Mouse (Mus musculus) heart, postnatal 4 days (tissue): ENCODE measurements around the gene Astn2. TPM values are rescaled to one million over a fixed set of nuclear protein-coding genes. Genes with fewer than 3 reads are reported as not detected.
"Not testable (repeated sequence)": the region's sequence is repeated elsewhere in the genome, so short reads cannot be mapped to it uniquely, and the experiment has no call there.

Experiments used
- DNase-seq: peaks from one replicate; pipeline ENCODE4 v3.0.0; 2021
- total RNA-seq, 2 experiments: library from RNA; stranded (reverse); gene quantifications; 2 replicates each; pipeline ENCODE4 v1.2.3; 2021

The Astn2 gene
- total RNA-seq, 2 experiments from 2014 or later: 2.7 to 3.5 TPM

- no peak for DNase-seq
Observed at GRCm38 (mm10) chr4:65744788-65745187, 659.6 kb downstream of the Astn2 start.

- DNase-seq: no peak
Observed at GRCm38 (mm10) chr4:65744088-65744610, 660.3 kb downstream of the Astn2 start.

GRCm38 (mm10) chr4:65743160-65743691 lies 661.2 kb downstream of the Astn2 start:
- no peak for DNase-seq

GRCm38 (mm10) chr4:65724414-65724813 lies 680.0 kb downstream of the Astn2 start:
- DNase-seq: no peak

- no peak for DNase-seq
Observed at GRCm38 (mm10) chr4:65719610-65720009, 684.8 kb downstream of the Astn2 start.

- no peak for DNase-seq
Observed at GRCm38 (mm10) chr4:65717899-65718298, 686.5 kb downstream of the Astn2 start.

- DNase-seq: no peak
Observed at GRCm38 (mm10) chr4:65716086-65716485, 688.3 kb downstream of the Astn2 start.

- no peak for DNase-seq
Observed at GRCm38 (mm10) chr4:65711678-65712077, 692.7 kb downstream of the Astn2 start.

- DNase-seq: no peak
Observed at GRCm38 (mm10) chr4:65710623-65711022, 693.8 kb downstream of the Astn2 start.

GRCm38 (mm10) chr4:65701848-65702247 lies 702.6 kb downstream of the Astn2 start:
- DNase-seq: no peak

- DNase-seq: no peak
Observed at GRCm38 (mm10) chr4:65699743-65700361, 704.6 kb downstream of the Astn2 start.

- DNase-seq: no peak
Observed at GRCm38 (mm10) chr4:65695241-65695640, 709.2 kb downstream of the Astn2 start.

GRCm38 (mm10) chr4:65694011-65694410 lies 710.4 kb downstream of the Astn2 start:
- no peak for DNase-seq

- DNase-seq: no peak
Observed at GRCm38 (mm10) chr4:65687006-65687723, 717.2 kb downstream of the Astn2 start.

GRCm38 (mm10) chr4:65686258-65687005 lies 718.0 kb downstream of the Astn2 start:
- DNase-seq: no peak

- DNase-seq: no peak
Observed at GRCm38 (mm10) chr4:65684401-65684800, 720.0 kb downstream of the Astn2 start.

- not testable (repeated sequence) for DNase-seq
Observed at GRCm38 (mm10) chr4:65679786-65680185, 724.6 kb downstream of the Astn2 start.

GRCm38 (mm10) chr4:65678929-65679328 lies 725.5 kb downstream of the Astn2 start:
- no peak for DNase-seq

GRCm38 (mm10) chr4:65678495-65678894 lies 725.9 kb downstream of the Astn2 start:
- no peak for DNase-seq

- no peak for DNase-seq
Observed at GRCm38 (mm10) chr4:65674267-65674978, 730.0 kb downstream of the Astn2 start.

- no peak for DNase-seq
Observed at GRCm38 (mm10) chr4:65673418-65673933, 730.9 kb downstream of the Astn2 start.

- DNase-seq: no peak
Observed at GRCm38 (mm10) chr4:65672294-65672693, 732.1 kb downstream of the Astn2 start.
